Mouse (Mus musculus): ENCODE results near the gene Klrb1.

DNA sequence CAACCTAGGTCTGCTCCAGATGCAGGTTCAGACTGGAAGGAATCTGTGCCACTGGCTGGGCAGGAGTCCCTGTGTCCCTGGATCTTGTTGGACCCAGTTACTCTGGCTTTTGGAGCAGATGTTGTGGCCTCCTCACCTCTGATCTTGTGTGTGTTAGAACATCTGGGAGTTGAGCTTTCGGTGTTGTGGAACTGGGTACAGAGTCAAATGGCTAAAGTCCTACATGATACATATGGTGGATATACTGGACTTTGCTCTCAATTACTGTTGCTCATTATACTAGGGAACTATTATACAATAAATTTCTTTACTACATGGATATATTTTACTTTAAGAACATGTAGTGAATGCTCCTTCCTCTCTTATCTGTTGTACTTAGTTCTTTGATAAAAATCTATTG, 61.6 kb downstream of the Klrb1 start:
- TF ChIP-seq NANOG (IDR thresholded peaks at IDR 0.05; ENCODE audit: borderline replicate concordance, low read length): no peak
- TF ChIP-seq CTCF (conservative IDR thresholded peaks at IDR 0.05; ENCODE audit: low read length): no peak

All from E14TG2a.4 (cell line).